Mouse (Mus musculus): ENCODE measurements around the gene Drosha. TPM values are rescaled to one million over a fixed set of nuclear protein-coding genes. Genes with fewer than 3 reads are reported as not detected.

Gene Drosha
- 13.5 and 14.4 TPM in 2 replicates for polyA plus RNA-seq (2012; rRNA removed)

DNA sequence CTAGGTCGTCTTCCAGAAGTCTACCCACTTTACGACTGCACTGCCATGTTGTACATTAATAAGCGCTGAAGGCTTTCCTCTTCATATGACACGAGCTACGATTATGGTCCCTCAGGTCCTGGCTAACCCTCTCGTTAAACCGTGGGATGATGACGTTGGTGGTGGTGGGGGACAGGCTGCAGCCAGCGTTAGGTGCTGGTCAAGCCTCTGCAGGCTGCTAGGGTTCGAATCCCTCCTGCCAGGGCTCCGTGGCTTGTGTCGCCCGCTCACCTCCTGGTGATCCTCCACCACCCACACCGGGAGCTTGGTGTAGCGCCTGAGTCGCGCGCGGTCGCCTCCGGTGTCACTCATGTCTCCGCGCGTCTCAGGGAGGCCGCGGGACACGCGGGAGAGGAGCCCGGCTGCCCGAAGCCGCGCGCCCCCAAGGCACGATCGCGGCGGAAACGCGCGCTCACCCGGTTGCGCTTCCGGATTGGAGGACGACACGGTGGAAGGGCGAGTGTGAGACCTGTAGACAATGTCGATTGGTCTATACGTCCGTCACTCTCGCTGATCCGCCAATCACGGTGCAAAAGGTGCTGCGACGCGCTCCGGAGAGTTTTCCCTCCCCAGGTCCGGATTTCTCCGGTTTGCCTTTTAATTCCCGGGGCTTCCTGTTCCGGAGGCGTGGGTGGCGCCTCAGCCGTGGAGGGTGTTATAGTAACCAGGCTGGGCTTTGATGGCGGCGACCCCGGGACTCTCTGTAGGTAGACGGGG lies at the start of gene Drosha, which contains the start of gene 6030458C11Rik:
Gene Drosha (plus strand): TSS at position 619 of the 756 bp plus-strand sequence.
Gene 6030458C11Rik (minus strand): TSS at position 453 of the 756 bp plus-strand sequence.
- Histone ChIP-seq H3K36me3 (ENCODE audit: control insufficient read depth, insufficient read depth, low read length) (no peaks in the 10 kb centered on the region), H3K27me3 (ENCODE audit: control insufficient read depth, insufficient read depth, low read length) (no peaks in the 10 kb centered on the region), H3K4me3 (ENCODE audit: control insufficient read depth, low read depth, low read length) (peak within 1 kb of the TSS; percentile 89), H3K27ac (ENCODE audit: control insufficient read depth, insufficient read depth, low read depth, low read length) (peak within 1 kb of the TSS; percentile 59), H3K4me1 (ENCODE audit: control insufficient read depth, insufficient read depth, low read length) (peaks cover 4% of the 10 kb centered on the region)
- TF ChIP-seq POLR2A (IDR thresholded peaks at IDR 0.05; ENCODE audit: control insufficient read depth, low read depth, low read length) (peak; percentile 46; the same call in 1 of the 2 replicates), CTCF (IDR thresholded peaks at IDR 0.05; ENCODE audit: control insufficient read depth, insufficient read depth, insufficient replicate concordance, low read depth, low read length) (no peak)

DNA sequence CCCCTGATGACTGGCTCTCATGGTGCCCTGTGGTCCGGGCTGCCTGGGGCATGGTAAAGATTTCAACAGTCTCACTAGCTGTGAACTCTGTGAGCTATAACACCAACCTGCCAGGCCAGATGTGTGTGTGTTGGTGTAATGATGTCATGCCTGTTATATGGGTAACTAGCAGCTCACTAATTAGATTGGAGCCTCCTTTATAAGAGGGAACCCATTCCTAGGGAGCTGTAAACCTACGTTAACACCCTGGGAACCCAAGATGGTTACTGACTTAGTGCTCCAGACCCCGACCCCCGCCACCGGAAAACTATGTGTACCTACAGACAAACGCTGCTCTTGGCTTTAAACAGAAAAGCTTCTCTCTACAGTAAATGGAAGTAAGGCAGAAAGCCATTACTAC lies 43.3 kb upstream of the Drosha start:
- Histone ChIP-seq H3K4me1 (ENCODE audit: control insufficient read depth, insufficient read depth, low read length) (no peaks in the 10 kb centered on the region), H3K27ac (ENCODE audit: control insufficient read depth, insufficient read depth, low read depth, low read length) (no peak overlapping the region), H3K27me3 (ENCODE audit: control insufficient read depth, insufficient read depth, low read length) (no peaks in the 10 kb centered on the region), H3K4me3 (ENCODE audit: control insufficient read depth, low read depth, low read length) (no peak overlapping the region), H3K36me3 (ENCODE audit: control insufficient read depth, insufficient read depth, low read length) (no peaks in the 10 kb centered on the region)
- TF ChIP-seq CTCF (IDR thresholded peaks at IDR 0.05; ENCODE audit: control insufficient read depth, insufficient read depth, insufficient replicate concordance, low read depth, low read length) = no peak

DNA sequence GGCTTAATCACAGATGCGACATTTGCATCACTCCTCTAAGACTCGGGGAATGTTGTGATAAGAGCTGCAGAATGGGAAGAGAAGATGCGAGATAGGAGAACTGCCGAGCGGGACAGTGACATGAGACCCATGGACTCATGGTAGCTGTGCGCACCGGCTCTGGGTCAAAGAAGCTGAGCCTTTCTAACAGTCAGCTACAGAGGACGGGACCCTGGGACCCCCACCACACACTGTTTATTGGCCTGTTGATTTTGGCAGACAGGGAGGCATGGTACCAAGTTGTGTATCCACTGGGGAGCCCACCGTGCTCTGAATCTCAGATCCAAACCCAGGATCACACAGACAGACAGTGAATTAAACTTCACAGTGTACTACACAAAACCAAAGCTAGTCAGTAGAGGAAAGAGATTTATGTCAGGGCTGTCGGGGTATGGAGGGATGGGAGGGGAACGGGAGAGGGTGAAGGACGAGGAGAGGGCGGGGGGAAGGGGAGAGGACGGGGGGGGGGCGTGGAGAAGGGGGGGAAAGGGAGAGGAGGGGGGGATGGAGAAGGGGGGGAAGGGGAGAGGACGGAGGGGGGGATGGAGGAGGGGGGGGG lies 42.8 kb upstream of the Drosha start:
- Histone ChIP-seq H3K27me3 (ENCODE audit: control insufficient read depth, insufficient read depth, low read length) (no peaks in the 10 kb centered on the region), H3K4me3 (ENCODE audit: control insufficient read depth, low read depth, low read length) (no peak overlapping the region)

DNA sequence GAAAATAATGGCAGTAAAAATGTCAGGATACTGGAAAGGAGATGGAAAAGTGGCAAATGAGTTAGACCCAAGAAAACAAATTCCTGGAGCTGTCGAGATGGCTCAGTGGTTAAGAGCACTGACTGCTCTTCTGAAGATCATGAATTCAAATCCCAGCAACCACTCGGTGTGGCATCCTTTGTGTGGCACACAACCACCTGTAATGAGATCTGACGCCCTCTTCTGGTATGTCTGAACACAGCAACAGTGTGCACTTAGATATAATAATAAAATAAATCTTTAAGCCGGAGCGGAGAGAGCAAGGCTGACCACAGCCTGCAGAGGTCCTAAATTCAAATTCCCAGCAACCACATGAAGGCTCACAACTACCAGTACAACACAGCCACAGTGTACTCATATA lies 36.1 kb upstream of the Drosha start:
- H3K4me1 ChIP-seq (ENCODE audit: control insufficient read depth, insufficient read depth, low read length) = no peaks in the 10 kb centered on the region
- H3K4me3 ChIP-seq (ENCODE audit: control insufficient read depth, low read depth, low read length) = no peak overlapping the region
- no peak overlapping the region for H3K27ac ChIP-seq (ENCODE audit: control insufficient read depth, insufficient read depth, low read depth, low read length)
- TF ChIP-seq POLR2A (IDR thresholded peaks at IDR 0.05; ENCODE audit: control insufficient read depth, low read depth, low read length) (no peak), CTCF (IDR thresholded peaks at IDR 0.05; ENCODE audit: control insufficient read depth, insufficient read depth, insufficient replicate concordance, low read depth, low read length) (no peak)
- H3K36me3 ChIP-seq (ENCODE audit: control insufficient read depth, insufficient read depth, low read length) = no peaks in the 10 kb centered on the region
- no peaks in the 10 kb centered on the region for H3K27me3 ChIP-seq (ENCODE audit: control insufficient read depth, insufficient read depth, low read length)

More for the DNA sequence above, 42.8 kb upstream of the Drosha start:
- H3K27ac ChIP-seq (ENCODE audit: control insufficient read depth, insufficient read depth, low read depth, low read length) = no peak overlapping the region
- no peaks in the 10 kb centered on the region for H3K36me3 ChIP-seq (ENCODE audit: control insufficient read depth, insufficient read depth, low read length)
- H3K4me1 ChIP-seq (ENCODE audit: control insufficient read depth, insufficient read depth, low read length) = no peaks in the 10 kb centered on the region
- TF ChIP-seq POLR2A (IDR thresholded peaks at IDR 0.05; ENCODE audit: control insufficient read depth, low read depth, low read length) = no peak
- TF ChIP-seq CTCF (IDR thresholded peaks at IDR 0.05; ENCODE audit: control insufficient read depth, insufficient read depth, insufficient replicate concordance, low read depth, low read length) = no peak

GRCm38 (mm10) chr15:12789406-12789867 lies 35.2 kb upstream of the Drosha start:
- H3K4me3 ChIP-seq (ENCODE audit: control insufficient read depth, low read depth, low read length) = no peak overlapping the region
- H3K27me3 ChIP-seq (ENCODE audit: control insufficient read depth, insufficient read depth, low read length) = no peaks in the 10 kb centered on the region
- no peak overlapping the region for H3K27ac ChIP-seq (ENCODE audit: control insufficient read depth, insufficient read depth, low read depth, low read length)
- H3K4me1 ChIP-seq (ENCODE audit: control insufficient read depth, insufficient read depth, low read length) = no peaks in the 10 kb centered on the region
- H3K36me3 ChIP-seq (ENCODE audit: control insufficient read depth, insufficient read depth, low read length) = no peaks in the 10 kb centered on the region
- TF ChIP-seq POLR2A (IDR thresholded peaks at IDR 0.05; ENCODE audit: control insufficient read depth, low read depth, low read length) (no peak), CTCF (IDR thresholded peaks at IDR 0.05; ENCODE audit: control insufficient read depth, insufficient read depth, insufficient replicate concordance, low read depth, low read length) (no peak)

GRCm38 (mm10) chr15:12794311-12794710 lies 30.3 kb upstream of the Drosha start:
- Histone ChIP-seq H3K4me3 (ENCODE audit: control insufficient read depth, low read depth, low read length) (no peak overlapping the region), H3K27me3 (ENCODE audit: control insufficient read depth, insufficient read depth, low read length) (no peaks in the 10 kb centered on the region), H3K27ac (ENCODE audit: control insufficient read depth, insufficient read depth, low read depth, low read length) (no peak overlapping the region), H3K4me1 (ENCODE audit: control insufficient read depth, insufficient read depth, low read length) (no peaks in the 10 kb centered on the region), H3K36me3 (ENCODE audit: control insufficient read depth, insufficient read depth, low read length) (no peaks in the 10 kb centered on the region)
- no peak for TF ChIP-seq POLR2A (IDR thresholded peaks at IDR 0.05; ENCODE audit: control insufficient read depth, low read depth, low read length)
- TF ChIP-seq CTCF (IDR thresholded peaks at IDR 0.05; ENCODE audit: control insufficient read depth, insufficient read depth, insufficient replicate concordance, low read depth, low read length) = no peak

DNA sequence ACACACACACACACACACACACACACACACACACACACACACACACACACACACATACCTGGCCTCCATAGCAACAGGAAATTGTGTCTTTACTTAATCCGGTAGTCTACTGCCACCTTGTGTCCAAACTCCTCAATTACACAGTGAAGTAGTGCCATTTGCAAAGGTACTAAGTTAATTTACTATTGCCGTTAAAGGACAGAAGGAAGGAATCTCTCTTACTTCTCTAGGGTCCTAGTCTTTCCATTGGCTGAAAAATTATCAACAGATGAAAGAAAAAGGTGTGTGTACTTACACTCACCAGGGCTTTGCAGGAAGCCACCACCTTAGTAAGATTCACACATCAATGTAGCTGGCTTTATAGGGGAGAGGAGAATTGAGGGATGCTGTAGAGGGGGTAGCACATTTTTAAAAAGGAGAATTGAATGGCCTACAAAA lies 29.1 kb upstream of the Drosha start:
- TF ChIP-seq CTCF (IDR thresholded peaks at IDR 0.05; ENCODE audit: control insufficient read depth, insufficient read depth, insufficient replicate concordance, low read depth, low read length) (peak; percentile 27; the same call in 1 of the 2 replicates), POLR2A (IDR thresholded peaks at IDR 0.05; ENCODE audit: control insufficient read depth, low read depth, low read length) (no peak)
- Histone ChIP-seq H3K4me1 (ENCODE audit: control insufficient read depth, insufficient read depth, low read length) (no peaks in the 10 kb centered on the region), H3K27ac (ENCODE audit: control insufficient read depth, insufficient read depth, low read depth, low read length) (no peak overlapping the region), H3K27me3 (ENCODE audit: control insufficient read depth, insufficient read depth, low read length) (no peaks in the 10 kb centered on the region), H3K4me3 (ENCODE audit: control insufficient read depth, low read depth, low read length) (no peak overlapping the region), H3K36me3 (ENCODE audit: control insufficient read depth, insufficient read depth, low read length) (no peaks in the 10 kb centered on the region)

Data from testis, adult 2 months (tissue).